Mouse (Mus musculus) hindlimb bud, embryonic 11.5 days (tissue): Measurements from ENCODE around the gene Peli3.

ENCODE experiments used
- DNase-seq: peaks from one replicate; pipeline ENCODE4 v3.0.0-alpha.2; 2012; ENCODE audit warnings: low read depth, low spot score; ENCODE audit errors: extremely low spot score

The Peli3 gene

GRCm38 (mm10) chr19:4915924-4916603, 26.9 kb downstream of the Peli3 start:
- DNase-seq = no peak

GRCm38 (mm10) chr19:4909376-4909775, 33.6 kb downstream of the Peli3 start:
- DNase-seq = no peak

GRCm38 (mm10) chr19:4908107-4908506, 34.8 kb downstream of the Peli3 start:
- DNase-seq = no peak

GRCm38 (mm10) chr19:4905979-4906794, 36.7 kb downstream of the Peli3 start, which contains the start of gene Bbs1:
Bbs1 (minus strand) TSS chr19:4906628.
- DNase-seq = peak; percentile 49

GRCm38 (mm10) chr19:4899888-4900287, 43.0 kb downstream of the Peli3 start:
- no peak for DNase-seq

GRCm38 (mm10) chr19:4898972-4899371, 44.0 kb downstream of the Peli3 start:
- no peak for DNase-seq

- no peak for DNase-seq
Measured at GRCm38 (mm10) chr19:4896780-4897520, 46.0 kb downstream of the Peli3 start.

GRCm38 (mm10) chr19:4891798-4892197, 51.1 kb downstream of the Peli3 start:
- DNase-seq = no peak

GRCm38 (mm10) chr19:4889791-4890190, 53.1 kb downstream of the Peli3 start:
- DNase-seq = no peak

- no peak for DNase-seq
Measured at GRCm38 (mm10) chr19:4883961-4884360, 59.0 kb downstream of the Peli3 start.
